Mouse (Mus musculus) embryonic facial prominence, embryonic 15.5 days (tissue): ENCODE data around the gene Steap4. TPM values are rescaled to one million over a fixed set of nuclear protein-coding genes. Genes with fewer than 3 reads are reported as not detected.

ENCODE experiments used
- ATAC-seq: fragments of 200-750 bp; cut with Nextera tagmentation; 2 replicates; pipeline ENCODE4 v1.8.0; 2017; ENCODE audit warnings: low read depth, moderate TSS enrichment; ENCODE audit not compliant: insufficient number of reproducible peaks, low FRiP score, low TSS enrichment
- H3K27ac ChIP-seq: fragments of 300-500 bp; sonication (generic); replicated peaks from 2 replicates; pipeline ENCODE4 v1.5.1; 2015; ENCODE audit warnings: mild to moderate bottlenecking, inconsistent platforms
- H3K27me3 ChIP-seq: fragments of 300-500 bp; sonication (generic); 2 replicates; pipeline ENCODE4 v1.6.1; 2015; ENCODE audit warnings: inconsistent platforms
- H3K36me3 ChIP-seq: fragments of 300-500 bp; sonication (generic); 2 replicates; pipeline ENCODE4 v1.6.1; 2015; ENCODE audit warnings: mild to moderate bottlenecking, inconsistent platforms
- H3K4me1 ChIP-seq: fragments of 300-500 bp; sonication (generic); 2 replicates; pipeline ENCODE4 v1.6.1; 2015; ENCODE audit warnings: inconsistent platforms
- H3K4me2 ChIP-seq: fragments of 300-500 bp; sonication (generic); replicated peaks from 2 replicates; pipeline ENCODE4 v1.6.1; 2015; ENCODE audit warnings: mild to moderate bottlenecking, inconsistent platforms
- H3K4me3 ChIP-seq: fragments of 300-500 bp; sonication (generic); replicated peaks from 2 replicates; pipeline ENCODE4 v1.5.1; 2015; ENCODE audit warnings: mild to moderate bottlenecking, inconsistent platforms
- H3K9ac ChIP-seq: fragments of 300-500 bp; sonication (generic); 2 replicates; pipeline ENCODE4 v1.6.1; 2015; ENCODE audit warnings: inconsistent platforms
- H3K9me3 ChIP-seq: fragments of 300-500 bp; sonication (generic); replicated peaks from 2 replicates; pipeline ENCODE4 v1.6.1; 2016; ENCODE audit warnings: inconsistent platforms
- WGBS: fragments of 180-500 bp; shearing (Covaris S2); methylation state at CpG from one replicate; pipeline ENCODE4 v1.1.7; 2015; 5-methylcytosine and 5-hydroxymethylcytosine counted together
- polyA plus RNA-seq: library from polyadenylated mRNA; unstranded; fragments of >200 nt; fragmentation: Nextera tagmentation; extraction: Ambion mirVana; gene quantifications from 2 replicates; pipeline ENCODE4 v1.2.1, GENCODE M21; 2015

Gene Steap4
- polyA plus RNA-seq, 1 experiment from 2014 or later = 8.7 TPM

- 28% methylated on average over 5 of the region's 5 CpGs for WGBS
- Histone ChIP-seq H3K9me3 (no peaks in the 10 kb centered on the region), H3K4me2 (no peak overlapping the region), H3K27ac (no peak overlapping the region), H3K4me1 (peaks cover 3% of the 10 kb centered on the region; the same call in 1 of the 2 replicates), H3K36me3 (no peaks in the 10 kb centered on the region), H3K9ac (no peak overlapping the region), H3K27me3 (no peaks in the 10 kb centered on the region), H3K4me3 (no peak overlapping the region)
- no peak for ATAC-seq
Measured at GRCm38 (mm10) chr5:7993766-7994165, 33.5 kb downstream of the Steap4 start.

DNA sequence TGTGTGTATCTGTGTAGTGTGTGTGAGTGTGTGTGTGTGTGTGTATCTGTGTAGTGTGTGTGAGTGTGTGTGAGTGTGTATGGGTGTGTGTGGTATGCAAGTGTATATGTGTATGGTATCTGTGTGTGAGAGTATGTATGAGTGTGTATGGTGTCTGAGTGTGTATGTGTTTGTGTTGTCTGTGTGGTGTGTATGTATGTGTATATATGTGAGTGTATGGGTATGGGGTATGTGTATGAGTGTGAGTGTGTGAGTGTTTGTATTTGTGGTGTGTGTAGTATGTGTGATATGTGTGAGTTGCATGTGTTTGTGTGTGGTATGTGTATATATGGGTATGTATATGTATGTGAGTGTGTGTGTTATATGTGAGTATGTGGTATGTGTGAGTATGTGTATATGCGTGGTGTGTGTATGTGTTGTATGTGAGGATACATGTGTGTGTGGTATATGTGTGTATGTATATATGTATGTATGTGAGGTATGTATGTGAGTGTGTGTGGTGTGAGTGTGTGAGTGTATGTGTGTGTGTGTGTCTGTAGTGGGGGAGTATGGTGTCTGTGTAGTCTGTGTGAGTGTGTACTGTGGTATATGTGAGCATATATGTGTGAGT, 35.1 kb downstream of the Steap4 start:
- Histone ChIP-seq H3K27me3 (no peaks in the 10 kb centered on the region), H3K36me3 (no peaks in the 10 kb centered on the region), H3K27ac (no peak overlapping the region), H3K9ac (no peak overlapping the region), H3K4me1 (peaks cover 3% of the 10 kb centered on the region; the same call in 1 of the 2 replicates), H3K4me3 (no peak overlapping the region), H3K4me2 (no peak overlapping the region), H3K9me3 (no peaks in the 10 kb centered on the region)
- 88% methylated on average over 1 of the region's 1 CpGs for WGBS
- ATAC-seq = no peak

DNA sequence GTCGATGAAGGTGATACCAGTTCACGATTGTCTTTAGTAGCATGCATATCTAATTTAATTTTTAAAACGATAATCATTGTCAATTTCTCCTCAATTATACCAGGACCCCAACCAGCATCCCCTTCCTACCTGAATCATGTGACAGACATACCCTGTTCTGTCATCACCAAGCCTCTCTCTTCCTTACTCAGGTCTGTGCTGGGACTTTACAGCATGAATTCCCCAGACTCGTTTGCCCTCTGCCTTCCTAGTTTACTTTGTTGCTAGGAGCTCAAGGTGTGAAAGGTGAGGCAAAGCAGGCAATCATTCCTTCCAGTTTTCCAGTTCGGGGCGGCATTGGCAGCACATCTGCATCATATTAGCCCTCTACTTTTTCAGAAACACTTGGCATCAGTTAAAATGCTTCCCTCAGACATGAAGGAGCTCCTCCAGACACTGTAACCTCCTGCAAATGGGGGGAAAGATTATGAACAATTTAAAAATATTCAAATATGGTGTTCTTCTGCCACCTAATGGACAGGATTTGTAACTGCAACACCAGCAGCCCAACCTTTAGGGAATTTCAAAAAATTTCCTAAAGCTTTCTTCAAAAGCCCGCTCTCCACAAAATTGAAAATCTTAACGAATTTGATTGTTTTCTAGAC, 36.3 kb downstream of the Steap4 start:
- no peaks in the 10 kb centered on the region for H3K36me3 ChIP-seq
- H3K4me1 ChIP-seq = peaks cover 3% of the 10 kb centered on the region; the same call in 1 of the 2 replicates
- H3K9ac ChIP-seq = no peak overlapping the region
- no peaks in the 10 kb centered on the region for H3K27me3 ChIP-seq
- H3K27ac ChIP-seq = no peak overlapping the region
- no peaks in the 10 kb centered on the region for H3K9me3 ChIP-seq
- 36% methylated on average over 8 of the region's 8 CpGs for WGBS
- no peak overlapping the region for H3K4me2 ChIP-seq
- no peak for ATAC-seq
- H3K4me3 ChIP-seq = no peak overlapping the region

- Histone ChIP-seq H3K4me2 (no peak overlapping the region), H3K4me1 (peaks cover 3% of the 10 kb centered on the region; the same call in 1 of the 2 replicates), H3K27ac (no peak overlapping the region), H3K4me3 (no peak overlapping the region), H3K9ac (no peak overlapping the region), H3K27me3 (no peaks in the 10 kb centered on the region), H3K9me3 (no peaks in the 10 kb centered on the region), H3K36me3 (no peaks in the 10 kb centered on the region)
- no peak for ATAC-seq
- WGBS = 91% methylated on average over 2 of the region's 2 CpGs
Measured at GRCm38 (mm10) chr5:7997086-7997485, 36.8 kb downstream of the Steap4 start.

- Histone ChIP-seq H3K36me3 (no peaks in the 10 kb centered on the region), H3K4me2 (no peak overlapping the region), H3K4me1 (peaks cover 3% of the 10 kb centered on the region; the same call in 1 of the 2 replicates), H3K4me3 (no peak overlapping the region), H3K27me3 (no peaks in the 10 kb centered on the region), H3K27ac (no peak overlapping the region), H3K9ac (no peak overlapping the region), H3K9me3 (no peaks in the 10 kb centered on the region)
- no peak for ATAC-seq
- 76% methylated on average over 10 of the region's 10 CpGs for WGBS
Measured at GRCm38 (mm10) chr5:8000466-8000865, 40.2 kb downstream of the Steap4 start.

GRCm38 (mm10) chr5:8002827-8003226, 42.6 kb downstream of the Steap4 start:
- Histone ChIP-seq H3K4me2 (no peak overlapping the region), H3K9me3 (no peaks in the 10 kb centered on the region), H3K9ac (no peak overlapping the region), H3K4me1 (no peaks in the 10 kb centered on the region), H3K27me3 (no peaks in the 10 kb centered on the region), H3K27ac (no peak overlapping the region), H3K36me3 (no peaks in the 10 kb centered on the region), H3K4me3 (no peak overlapping the region)
- no peak for ATAC-seq

GRCm38 (mm10) chr5:8013276-8013675, 53.0 kb downstream of the Steap4 start:
- 79% methylated on average over 3 of the region's 3 CpGs for WGBS
- H3K36me3 ChIP-seq = no peaks in the 10 kb centered on the region
- H3K27ac ChIP-seq = no peak overlapping the region
- no peak overlapping the region for H3K9ac ChIP-seq
- no peak for ATAC-seq
- no peaks in the 10 kb centered on the region for H3K27me3 ChIP-seq
- H3K4me2 ChIP-seq = no peak overlapping the region
- no peaks in the 10 kb centered on the region for H3K9me3 ChIP-seq
- H3K4me3 ChIP-seq = no peak overlapping the region
- H3K4me1 ChIP-seq = no peaks in the 10 kb centered on the region

Other genes with a start within 250 kb of the Steap4 start
- 256 and 291 TPM in 2 replicates for gene Sri, start 85.6 kb downstream of the Steap4 start, polyA plus RNA-seq